Mouse (Mus musculus) embryo, embryonic 11.5 days (tissue): ENCODE measurements around the gene Fgfr2.

Experiments used
- DNase-seq: peaks from one replicate; pipeline ENCODE4 v3.0.0-alpha.2; 2012; ENCODE audit warnings: low read depth, low spot score

Fgfr2 gene

DNA sequence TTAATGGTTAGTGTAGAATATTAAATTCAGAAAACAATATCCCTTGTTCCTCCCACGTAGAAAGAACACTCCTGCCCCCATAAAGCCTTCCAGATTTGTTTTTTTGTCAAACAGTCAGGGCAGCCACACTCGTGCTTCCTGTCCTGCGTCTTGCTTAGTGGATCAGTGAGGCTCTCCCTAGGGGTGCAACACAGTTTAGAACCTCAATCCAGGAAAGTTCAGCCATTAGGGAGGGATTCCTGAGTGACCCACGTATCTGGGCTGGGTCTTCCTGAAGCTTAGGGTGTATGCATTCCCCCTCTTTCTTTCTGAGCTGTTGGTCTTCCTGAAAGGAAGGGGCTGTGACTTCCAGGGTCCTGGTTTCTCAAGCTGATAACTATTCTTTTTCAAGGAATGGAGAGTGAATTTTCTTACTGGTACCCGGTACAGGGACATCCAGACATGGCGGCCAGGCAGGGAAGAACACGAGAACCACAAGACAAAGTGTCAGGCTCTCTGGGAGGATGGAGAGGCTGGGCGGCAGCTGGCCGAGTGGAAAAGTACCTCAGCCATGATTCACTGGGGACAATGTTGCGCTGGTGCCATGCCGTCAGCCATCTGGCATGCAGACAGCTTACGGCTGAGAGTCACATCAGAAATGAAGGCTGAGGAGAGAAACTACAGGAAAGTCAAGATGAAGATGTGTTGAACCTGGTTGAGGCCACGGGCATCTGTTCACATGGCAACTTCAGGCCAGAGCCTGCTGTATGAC lies 2200.0 kb downstream of the Fgfr2 start:
- no peak for DNase-seq

GRCm38 (mm10) chr7:130918260-130918659 lies 2204.9 kb downstream of the Fgfr2 start:
- DNase-seq, result no peak

- DNase-seq, result peak; percentile 24
Measured at GRCm38 (mm10) chr7:130914693-130915363, 2208.3 kb downstream of the Fgfr2 start.

- no peak for DNase-seq
Measured at GRCm38 (mm10) chr7:130910841-130911240, 2212.3 kb downstream of the Fgfr2 start.

- DNase-seq, result no peak
Measured at GRCm38 (mm10) chr7:130904571-130905365, 2218.4 kb downstream of the Fgfr2 start.

DNA sequence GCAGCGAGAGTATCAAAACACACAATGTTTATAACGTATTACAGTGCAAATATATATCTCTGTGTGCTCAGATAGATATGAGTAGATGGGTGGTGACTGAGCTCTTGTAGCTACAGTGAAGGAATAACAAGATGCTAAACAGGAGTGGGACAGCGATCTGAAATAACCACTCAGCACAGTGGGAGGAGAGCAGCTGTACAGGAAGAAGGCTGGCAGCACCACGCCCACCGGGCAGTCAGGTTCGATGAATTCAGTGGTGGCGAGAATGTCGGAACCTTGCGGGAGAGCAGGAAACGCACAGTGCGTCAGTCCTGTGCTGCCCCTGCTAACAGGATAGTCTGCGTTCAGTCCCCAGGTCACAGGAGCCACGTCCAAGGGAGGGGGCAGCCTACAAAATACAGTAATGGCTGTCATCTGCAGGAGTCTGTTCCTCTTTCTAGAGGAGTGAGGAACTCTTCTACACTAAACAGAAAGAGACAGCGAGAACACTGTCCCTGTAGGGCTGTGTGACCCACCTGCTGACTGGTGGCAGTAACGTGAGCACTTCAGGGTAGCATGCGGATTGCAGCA lies 2219.6 kb downstream of the Fgfr2 start:
- DNase-seq, result no peak

DNA sequence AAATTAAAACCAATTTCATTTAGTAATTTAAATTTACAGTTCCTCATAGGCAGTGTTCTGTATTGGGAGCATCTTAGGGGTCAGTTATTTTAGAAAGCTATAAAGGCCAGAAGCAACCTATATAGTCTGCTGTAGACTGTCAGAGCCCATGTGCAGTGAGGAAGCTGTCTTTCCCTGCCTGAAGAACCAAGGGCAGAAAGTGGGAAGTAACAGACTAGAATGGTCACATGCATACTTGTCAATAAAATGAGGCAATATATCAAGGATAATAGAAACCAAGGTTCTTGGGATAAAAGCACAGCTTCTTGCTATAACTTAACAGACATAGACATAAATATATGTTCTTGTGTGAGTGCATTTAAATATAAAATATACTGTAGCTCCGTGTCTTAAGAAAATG lies 2220.2 kb downstream of the Fgfr2 start:
- no peak for DNase-seq

- DNase-seq, result no peak
Measured at GRCm38 (mm10) chr7:130900233-130900848, 2222.8 kb downstream of the Fgfr2 start.

- DNase-seq, result no peak
Measured at GRCm38 (mm10) chr7:130898373-130898772, 2224.8 kb downstream of the Fgfr2 start.

DNA sequence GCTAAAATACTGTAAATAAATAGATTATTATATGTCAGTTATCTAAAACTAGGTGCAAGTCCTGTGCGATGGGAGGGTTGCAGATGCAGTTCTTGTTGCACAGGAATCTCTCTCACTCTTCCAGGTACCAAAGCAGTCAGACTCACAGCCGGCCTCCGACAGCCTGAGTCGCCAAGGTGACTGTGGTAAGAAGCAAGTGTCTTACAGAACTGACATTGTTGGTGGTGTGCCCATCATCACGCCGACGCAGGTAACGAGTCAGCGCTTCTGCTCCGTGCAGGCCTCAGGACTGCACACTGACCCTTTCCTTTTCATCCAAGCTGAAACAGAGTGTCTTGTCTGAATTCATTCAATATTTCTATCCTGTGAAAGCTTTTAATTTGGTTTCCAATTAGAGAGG lies 2225.9 kb downstream of the Fgfr2 start:
- no peak for DNase-seq

- no peak for DNase-seq
Measured at GRCm38 (mm10) chr7:130896064-130896463, 2227.1 kb downstream of the Fgfr2 start.

DNA sequence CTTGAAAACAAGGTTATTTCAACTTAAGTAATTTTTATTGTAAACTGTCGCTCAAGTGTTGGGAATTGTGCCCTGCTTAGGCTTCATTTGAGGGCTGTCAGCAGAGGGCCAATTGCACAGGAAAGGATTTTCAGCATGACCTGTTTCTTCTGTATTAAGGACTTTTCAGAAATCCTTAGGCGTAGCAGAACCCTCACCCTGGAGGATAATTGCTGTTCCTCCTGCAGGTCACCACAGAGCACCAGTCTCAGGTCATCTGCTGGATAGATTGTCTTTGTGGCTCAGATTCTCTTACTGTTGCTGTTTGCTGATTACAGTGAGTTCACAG lies 2227.6 kb downstream of the Fgfr2 start:
- no peak for DNase-seq

GRCm38 (mm10) chr7:130894931-130895617 lies 2228.1 kb downstream of the Fgfr2 start:
- DNase-seq, result no peak

DNA sequence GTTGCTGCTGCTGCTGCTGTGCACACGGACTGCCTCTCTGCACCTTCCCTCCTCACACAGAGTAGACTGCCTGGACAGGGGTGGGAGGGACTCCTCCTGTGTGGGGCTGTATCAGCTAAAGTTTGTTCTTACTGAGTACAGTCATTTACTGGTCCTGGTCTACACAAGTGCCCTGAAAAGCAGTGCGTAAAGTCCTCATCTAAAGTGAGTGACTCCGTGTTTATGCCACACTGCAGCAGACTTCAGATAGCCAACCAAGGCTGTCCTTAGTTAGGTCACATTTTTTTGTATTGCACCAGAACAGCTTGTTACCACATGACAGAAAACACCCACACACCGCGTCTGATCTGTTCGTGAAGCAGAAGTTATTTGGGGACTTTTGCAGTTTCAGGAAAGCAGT lies 2230.2 kb downstream of the Fgfr2 start:
- DNase-seq, result no peak

DNA sequence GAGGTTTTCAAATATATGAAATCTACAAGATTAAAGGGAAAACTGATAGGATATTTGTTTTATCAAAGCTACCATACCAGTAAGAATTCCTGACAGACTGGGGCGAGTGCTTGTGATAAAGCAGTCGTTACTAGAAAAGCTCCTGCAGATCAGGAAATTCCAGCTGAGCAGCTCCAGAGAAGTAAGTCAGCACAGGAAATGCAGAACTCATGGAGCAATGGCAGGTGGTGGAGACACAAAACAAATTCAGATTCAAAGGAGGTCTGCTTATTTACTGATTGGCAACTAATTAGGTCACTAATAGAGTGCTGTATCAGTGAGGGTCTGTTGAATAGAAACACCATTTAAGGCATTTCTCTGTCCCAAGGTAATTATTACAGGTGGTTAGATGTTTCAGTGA lies 2232.3 kb downstream of the Fgfr2 start:
- DNase-seq, result no peak

DNA sequence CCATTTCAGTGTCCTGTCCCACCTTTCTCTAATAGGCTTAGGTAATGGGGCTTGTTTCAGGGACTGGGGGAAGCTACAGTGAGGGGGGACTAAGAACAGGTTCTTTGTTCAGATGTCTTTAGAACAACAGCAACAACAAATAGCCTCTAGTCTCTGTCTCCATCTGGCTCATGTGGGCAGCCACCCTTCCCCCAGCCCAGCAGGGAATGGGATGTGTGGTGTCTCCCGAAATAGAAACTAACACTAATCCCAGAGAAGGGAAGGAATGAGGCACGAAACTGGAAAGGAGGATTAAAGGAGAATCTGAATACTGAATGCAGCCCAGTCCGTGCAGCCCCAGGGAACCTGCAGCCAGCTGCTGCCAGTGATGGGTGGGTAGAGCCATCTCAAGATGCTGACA lies 2235.2 kb downstream of the Fgfr2 start:
- no peak for DNase-seq

DNA sequence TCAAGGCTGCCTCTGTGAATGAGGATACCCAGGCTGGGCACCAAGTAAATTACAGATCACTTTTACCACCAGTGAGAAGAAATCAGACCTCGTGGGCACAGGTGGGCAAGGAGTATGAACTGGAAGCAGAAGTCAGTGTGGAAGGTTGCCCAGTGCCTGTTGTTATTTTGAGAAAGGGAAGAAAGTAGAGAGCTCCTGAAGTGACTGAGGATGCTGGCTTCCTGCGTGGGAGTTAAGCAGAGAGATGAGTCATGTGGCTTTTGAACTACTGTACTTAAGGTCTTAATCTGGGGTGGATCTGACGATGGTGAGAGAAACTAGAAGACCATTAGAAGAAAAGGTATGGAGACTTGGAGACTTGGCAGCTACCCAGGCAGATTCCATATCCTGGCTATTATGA lies 2236.9 kb downstream of the Fgfr2 start:
- DNase-seq, result no peak

GRCm38 (mm10) chr7:130884161-130884560 lies 2239.0 kb downstream of the Fgfr2 start:
- no peak for DNase-seq

DNA sequence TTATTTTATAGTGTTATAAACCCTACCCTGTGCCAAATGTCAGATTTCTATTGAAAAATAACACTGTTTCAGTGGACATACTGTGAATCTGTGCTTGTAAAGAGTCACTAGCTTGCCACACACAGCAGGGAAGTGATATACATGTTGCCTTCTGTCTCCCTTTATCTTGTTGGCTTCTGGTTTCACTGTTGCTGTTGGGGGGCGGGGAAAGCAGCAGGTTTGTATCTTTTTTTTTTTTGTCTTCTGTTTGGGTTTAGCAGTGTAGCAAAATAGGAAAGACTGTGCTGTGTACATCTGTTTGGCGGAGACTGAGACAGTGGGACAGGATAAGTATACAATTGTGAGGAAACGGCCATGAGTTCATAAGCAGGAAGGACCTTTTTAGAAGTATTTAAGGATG lies 2255.9 kb downstream of the Fgfr2 start:
- DNase-seq, result no peak

DNA sequence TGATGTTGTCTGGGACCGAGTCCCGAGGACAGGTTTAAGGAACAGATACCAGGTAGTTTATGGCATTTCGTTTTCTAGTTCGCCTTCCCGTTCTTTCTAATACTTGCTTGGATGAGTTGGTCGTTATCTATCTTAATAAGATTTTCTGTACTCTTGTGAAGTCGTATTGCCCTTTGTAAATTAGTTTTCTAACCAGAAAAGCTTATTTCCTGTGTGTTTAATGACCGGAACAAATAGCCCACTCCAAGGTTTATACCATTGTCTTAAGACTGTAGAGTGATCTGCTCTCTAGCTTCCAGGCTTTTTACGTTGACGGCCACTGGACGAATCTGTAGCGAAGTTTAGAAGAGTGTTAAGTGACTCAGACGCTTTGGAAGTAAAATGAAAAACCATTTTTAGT lies 2256.5 kb downstream of the Fgfr2 start:
- DNase-seq, result no peak
